Mouse (Mus musculus) small intestine, adult 10 weeks (tissue): ENCODE measurements around the gene Trit1. TPM values are rescaled to one million over a fixed set of nuclear protein-coding genes. Genes with fewer than 3 reads are reported as not detected.

ENCODE experiments used
- polyA plus RNA-seq: library from polyadenylated mRNA; stranded (reverse); fragments of 350-450 nt; fragmentation: Illumina TruSeq; extraction: RNeasy Lipid Tissue Mini Kit (QIAGEN cat#74804); gene quantifications from one replicate; pipeline ENCODE4 v1.2.3, GENCODE M21; 2014; ENCODE audit warnings: low replicate concordance

Gene Trit1
- 10.4 TPM for polyA plus RNA-seq

GRCm38 (mm10) chr4:123016451-123016957, at the start of gene Trit1:
Gene Trit1, plus strand, starts transcription at chr4:123016597.

GRCm38 (mm10) chr4:122995404-122996220, 20.8 kb upstream of the Trit1 start, which contains the start of gene Mycl:
Gene Mycl, plus strand, starts transcription at chr4:122995652.

Other genes starting within 250 kb of the Trit1 start
- gene Ppt1, start 180.4 kb upstream of the Trit1 start, polyA plus RNA-seq = 144 TPM
- gene Cap1, start 130.5 kb upstream of the Trit1 start, polyA plus RNA-seq = 78.7 TPM
- 1.7 TPM for gene Mfsd2a, start 55.4 kb upstream of the Trit1 start, polyA plus RNA-seq
- 2.2 TPM for gene Mycl, start 20.9 kb upstream of the Trit1 start, polyA plus RNA-seq
- gene Bmp8b, start 88.6 kb downstream of the Trit1 start, polyA plus RNA-seq = 1.4 TPM
- not detected for gene Oxct2b, start 99.7 kb downstream of the Trit1 start, polyA plus RNA-seq
- 6.7 TPM for gene Ppie, start 123.4 kb downstream of the Trit1 start, polyA plus RNA-seq
- 0.41 TPM for gene Hpcal4, start 166.6 kb downstream of the Trit1 start, polyA plus RNA-seq
- gene Nt5c1a, start 184.9 kb downstream of the Trit1 start, polyA plus RNA-seq = not detected
- 0.52 TPM for gene Heyl, start 217.0 kb downstream of the Trit1 start, polyA plus RNA-seq
- 23.7 TPM for gene Pabpc4, start 245.8 kb downstream of the Trit1 start, polyA plus RNA-seq